Mouse (Mus musculus) liver, postnatal 0 days (tissue): Measurements from ENCODE around the gene Tnip2.

Experiments used
- CTCF ChIP-seq: sonication (generic); IDR thresholded peaks from 2 replicates; pipeline ENCODE4 v1.5.1; 2016; ENCODE audit warnings: antibody characterized with exemption, low read depth
- EP300 ChIP-seq: IDR thresholded peaks from 2 replicates; pipeline ENCODE4 v1.6.1; 2016; ENCODE audit warnings: antibody characterized with exemption, low read depth, mild to moderate bottlenecking

- TF ChIP-seq CTCF (no peak), EP300 (no peak)
Measured at GRCm38 (mm10) chr5:34543114-34543513, 29.3 kb upstream of the Tnip2 start.
